Mouse (Mus musculus) naive thymus-derived CD4-positive, alpha-beta T cell, adult 2 months (primary cell): ENCODE data around the gene 1700025C18Rik.

Source experiments
- DNase-seq: peaks from one replicate; pipeline ENCODE4 v3.0.0-alpha.2; 2011; ENCODE audit warnings: low read depth

The 1700025C18Rik gene

GRCm38 (mm10) chr2:165090650-165091049 is at the start of gene 1700025C18Rik:
TSS of gene 1700025C18Rik (minus strand) at chr2:165090750.
- no peak for DNase-seq

GRCm38 (mm10) chr2:165136049-165136448 is 45.5 kb upstream of the 1700025C18Rik start:
- DNase-seq: no peak

- peak; percentile 17 for DNase-seq
Observed at GRCm38 (mm10) chr2:165133566-165133965, 43.0 kb upstream of the 1700025C18Rik start.

- DNase-seq: no peak
Observed at GRCm38 (mm10) chr2:165131428-165131827, 40.9 kb upstream of the 1700025C18Rik start.

DNA sequence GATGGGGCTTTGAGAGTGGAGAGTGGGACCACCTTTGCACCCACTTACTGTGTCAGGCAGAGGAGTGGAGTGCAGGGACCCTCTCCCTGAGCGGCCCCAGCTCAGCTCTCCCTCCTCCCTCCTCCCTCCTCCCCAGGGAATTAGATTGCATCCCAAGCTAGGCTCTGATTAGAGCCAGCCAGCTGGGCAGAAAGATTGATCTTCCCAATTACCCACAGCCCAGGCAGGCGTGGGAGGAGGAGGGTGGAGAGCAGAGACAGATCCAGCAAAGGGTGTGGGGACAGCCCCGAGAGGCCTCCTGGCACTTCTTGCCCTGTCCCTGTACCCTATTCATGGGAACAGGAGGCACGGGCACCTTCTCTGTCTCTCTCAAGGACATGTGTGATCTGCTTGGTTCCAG is 38.6 kb upstream of the 1700025C18Rik start:
- DNase-seq: no peak

DNA sequence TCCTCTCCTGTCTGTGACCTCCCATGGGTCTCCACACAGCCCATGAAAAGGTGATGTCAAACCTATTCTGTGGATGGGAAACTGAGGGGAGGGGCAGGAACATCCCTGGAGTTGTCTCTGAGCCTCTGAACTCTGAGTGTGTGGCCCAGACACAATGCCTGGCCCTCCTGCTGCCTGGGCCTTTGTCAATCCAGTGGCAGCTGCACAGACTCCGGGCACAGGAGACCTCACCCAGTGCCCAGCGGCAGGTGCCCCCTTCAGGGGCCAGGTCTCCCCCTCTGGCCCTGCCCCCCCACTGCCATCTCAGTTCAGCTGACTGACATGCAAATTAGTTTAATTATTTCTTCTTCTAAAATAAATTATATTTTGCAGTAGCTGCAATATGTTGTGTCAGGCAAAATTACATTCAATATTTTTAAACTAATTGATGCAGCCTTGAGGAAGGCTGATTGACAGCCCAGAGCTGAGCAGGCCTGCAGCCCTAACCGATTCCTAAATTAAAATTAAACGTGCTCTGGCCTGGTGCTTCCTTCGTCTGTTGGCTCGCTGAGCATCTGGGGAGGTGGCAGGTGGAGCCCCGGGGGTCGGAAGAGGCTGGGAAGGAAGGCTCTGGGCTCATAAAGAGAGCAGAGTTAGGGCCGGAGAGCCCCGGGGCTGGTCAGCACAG is 36.5 kb upstream of the 1700025C18Rik start:
- no peak for DNase-seq

DNA sequence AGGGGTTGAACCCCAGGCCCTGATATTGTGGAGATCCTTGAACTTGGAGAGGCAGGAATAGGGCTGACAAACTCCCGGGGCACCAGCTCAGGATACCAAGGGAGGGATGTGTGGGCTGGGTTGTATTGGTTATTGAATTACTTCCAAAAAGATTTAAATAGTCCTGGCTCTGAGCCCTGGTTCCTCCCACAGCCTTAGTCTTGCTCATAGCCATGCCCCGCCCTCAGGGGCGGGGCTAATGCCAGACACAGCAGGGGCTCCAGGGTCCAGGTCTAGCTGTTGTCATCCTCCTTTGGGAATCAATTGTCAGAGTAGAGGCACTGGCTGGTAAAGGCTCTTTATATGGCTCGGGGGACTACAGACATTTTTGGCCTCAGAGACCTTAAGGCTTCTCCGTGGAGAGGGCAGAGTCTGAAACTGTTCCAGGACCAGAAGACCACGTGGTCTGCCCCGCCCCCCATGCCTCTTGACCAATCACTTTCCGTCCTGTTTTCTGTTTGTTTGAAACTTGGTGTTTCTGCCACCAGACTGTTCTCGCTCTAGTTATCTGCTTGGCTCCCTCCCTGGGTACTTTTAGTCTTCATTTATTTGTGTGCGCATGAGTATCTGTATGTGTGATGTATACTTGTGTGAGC is 30.8 kb upstream of the 1700025C18Rik start:
- no peak for DNase-seq

DNA sequence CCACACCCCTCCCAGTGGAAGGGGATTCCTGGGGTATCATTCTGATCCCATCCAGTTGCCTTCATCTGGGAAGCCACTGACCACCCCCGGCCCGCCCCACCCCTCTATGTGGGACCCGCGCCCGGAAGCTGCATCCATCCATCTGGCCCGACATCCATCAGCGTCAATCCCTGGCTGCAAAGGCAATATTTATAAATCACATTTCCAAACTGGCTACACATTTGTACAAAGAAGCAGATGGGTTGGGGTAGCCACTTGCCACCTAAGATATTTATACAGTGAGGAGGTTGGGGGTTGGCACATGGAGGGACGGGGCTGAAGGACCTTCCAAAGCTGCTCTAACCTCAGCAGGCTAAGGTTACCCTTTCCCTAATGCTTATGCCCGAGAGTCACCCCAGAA is 30.2 kb upstream of the 1700025C18Rik start:
- DNase-seq: no peak

DNA sequence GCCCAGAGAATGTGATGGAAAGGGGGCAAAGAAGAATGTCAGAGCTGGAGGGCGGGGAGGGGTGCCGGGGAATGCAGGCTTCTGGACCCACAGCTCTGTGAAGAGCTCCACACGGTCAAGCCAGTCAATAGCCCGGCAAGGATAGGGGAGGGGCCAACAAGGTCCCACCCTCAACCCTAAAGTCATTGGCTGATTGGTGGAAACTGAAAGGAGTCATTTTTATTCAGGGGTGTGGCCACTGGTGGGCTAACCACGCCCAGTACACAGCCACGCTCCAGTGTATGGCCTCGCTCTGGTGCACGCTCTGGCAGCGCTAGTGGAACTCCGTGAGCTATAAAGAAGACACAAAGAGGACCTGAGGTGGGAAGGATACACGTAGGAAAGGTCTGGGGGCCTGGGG is 23.2 kb upstream of the 1700025C18Rik start:
- DNase-seq: no peak

DNA sequence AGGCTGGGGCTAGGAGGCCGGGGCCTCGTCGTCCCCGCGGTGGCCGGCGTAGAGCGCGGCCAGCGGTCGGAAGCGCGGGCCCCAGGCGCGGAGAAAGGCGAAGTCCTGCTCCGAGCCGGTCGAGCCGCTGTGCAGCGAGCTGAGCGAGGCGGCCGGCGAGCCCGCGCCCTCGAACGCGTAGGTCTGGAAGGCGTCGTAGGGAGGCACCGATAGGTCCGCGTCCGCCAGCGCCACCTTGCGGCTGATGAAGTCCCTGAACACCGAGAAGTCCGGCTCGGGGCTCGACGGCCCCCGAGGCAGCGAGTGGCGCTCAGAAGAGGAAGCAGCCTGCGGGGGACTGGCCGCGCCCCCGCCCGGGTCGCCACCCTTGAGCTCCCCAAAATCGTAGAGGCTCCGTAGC is 21.6 kb upstream of the 1700025C18Rik start:
- peak; percentile 84 for DNase-seq

GRCm38 (mm10) chr2:165106585-165106984 is 16.0 kb upstream of the 1700025C18Rik start:
- no peak for DNase-seq

DNA sequence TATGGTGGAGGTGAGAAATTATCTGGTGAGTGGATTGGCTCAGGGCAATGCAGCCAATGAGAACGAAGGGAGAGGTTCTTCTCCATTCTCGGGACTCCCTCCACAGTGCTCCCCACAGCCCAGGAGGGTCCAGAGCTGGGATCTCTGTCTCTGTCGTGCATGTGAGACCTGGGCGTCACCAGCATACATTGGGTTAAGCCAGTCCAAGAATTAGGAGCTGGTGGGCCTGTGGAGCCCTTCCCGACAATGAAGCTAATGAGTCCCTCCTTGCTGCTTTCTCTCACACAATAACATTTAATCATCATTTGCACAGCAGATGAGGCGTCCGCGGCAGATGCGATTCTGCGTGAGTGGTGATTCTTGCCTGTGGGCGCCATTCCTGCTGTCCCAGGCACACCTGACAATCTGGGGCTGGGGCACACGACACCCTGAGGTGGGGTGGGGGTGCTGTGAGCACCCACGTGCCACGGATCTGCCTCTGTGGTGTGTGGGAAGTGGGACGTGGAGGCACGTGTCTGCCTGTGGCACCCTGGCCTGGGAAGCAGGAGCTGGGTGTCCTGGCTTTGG is 15.0 kb upstream of the 1700025C18Rik start:
- DNase-seq: no peak

GRCm38 (mm10) chr2:165102920-165103319 is 12.4 kb upstream of the 1700025C18Rik start:
- no peak for DNase-seq

DNA sequence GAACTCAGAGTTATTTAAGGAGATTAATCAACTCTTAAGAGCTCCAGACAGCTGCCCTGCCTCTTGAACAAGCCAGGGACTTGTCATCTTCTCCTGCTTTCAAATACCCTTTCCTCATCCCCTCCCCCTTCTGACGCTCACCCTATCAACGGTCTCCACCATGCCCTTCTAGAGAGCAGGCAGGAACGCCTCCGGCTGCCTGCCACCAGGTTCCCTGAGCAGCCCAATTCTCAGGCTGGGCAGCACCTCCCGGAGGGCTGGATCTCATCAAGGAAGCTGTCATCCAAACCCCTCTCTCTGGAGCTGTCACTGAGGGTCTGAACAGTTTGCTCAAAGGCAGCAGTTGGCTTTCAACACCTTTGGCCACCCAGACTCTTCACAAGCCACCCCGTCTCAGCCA is 10.2 kb upstream of the 1700025C18Rik start:
- DNase-seq: no peak

- no peak for DNase-seq
Observed at GRCm38 (mm10) chr2:165098861-165099260, 8.3 kb upstream of the 1700025C18Rik start.

DNA sequence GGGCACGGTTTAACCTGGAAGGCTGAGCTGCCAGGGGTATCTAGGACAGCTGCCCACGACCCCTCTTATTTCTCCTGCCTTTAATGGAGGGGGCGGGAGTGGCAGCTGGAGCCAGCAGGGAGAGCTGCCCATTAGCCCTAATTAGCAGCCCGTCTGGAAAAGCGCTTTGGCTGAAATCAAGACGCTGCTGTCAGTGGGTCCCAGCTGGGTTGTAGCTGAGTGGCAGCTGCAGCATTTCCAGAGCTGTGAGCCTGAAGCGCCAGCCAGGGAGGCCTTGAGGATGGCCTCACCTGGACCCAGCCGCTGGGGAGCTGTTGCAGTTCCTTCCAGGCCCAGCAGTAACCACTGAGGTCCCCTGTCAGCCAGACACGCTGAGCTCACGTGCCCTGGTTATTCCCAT is 5.8 kb upstream of the 1700025C18Rik start:
- DNase-seq: no peak

- DNase-seq: no peak
Observed at GRCm38 (mm10) chr2:165092393-165092792, 1.8 kb upstream of the 1700025C18Rik start.

- DNase-seq: no peak
Observed at GRCm38 (mm10) chr2:165091433-165091965, 949 bp upstream of the 1700025C18Rik start.

DNA sequence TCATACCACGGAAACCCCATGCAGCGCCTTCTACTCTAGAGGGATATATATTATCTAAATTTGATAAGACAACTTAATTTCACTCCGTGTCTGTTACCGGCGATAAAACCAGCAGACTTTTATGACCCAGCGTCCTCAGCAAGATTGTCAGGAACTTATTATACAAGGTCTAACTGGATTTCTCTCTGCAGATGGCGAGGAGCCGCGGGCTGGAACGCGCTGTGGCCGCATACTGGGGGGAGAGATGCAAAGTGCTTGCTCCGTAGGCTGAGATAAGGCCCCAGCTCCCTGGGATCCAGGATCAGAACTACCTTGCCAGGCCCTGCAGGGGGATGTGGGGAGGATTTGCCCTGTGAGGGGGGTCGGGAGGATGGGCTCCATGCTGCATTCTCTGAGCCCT is 1.1 kb downstream of the 1700025C18Rik start:
- DNase-seq: no peak

DNA sequence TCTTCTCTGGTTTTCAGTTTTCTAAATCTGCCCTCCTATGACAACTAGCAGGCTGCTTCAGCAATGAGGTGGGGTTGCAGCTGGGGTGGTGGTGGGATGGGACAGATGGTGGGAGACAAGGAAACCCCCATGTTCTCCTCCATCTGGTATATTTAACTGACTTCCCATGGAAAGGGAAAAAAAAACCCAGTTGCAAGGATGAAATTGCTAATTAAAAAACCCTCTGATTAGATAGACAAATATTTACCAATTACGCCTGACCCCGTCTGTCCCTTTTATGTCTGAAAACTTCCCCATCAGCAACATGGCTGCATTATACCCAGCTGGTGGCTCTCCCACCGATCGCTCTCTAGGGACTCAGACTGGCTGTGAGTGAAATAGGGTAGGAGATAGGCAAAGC is 3.9 kb downstream of the 1700025C18Rik start:
- no peak for DNase-seq

- DNase-seq: no peak
Observed at GRCm38 (mm10) chr2:165081257-165081656, 9.3 kb downstream of the 1700025C18Rik start.

- no peak for DNase-seq
Observed at GRCm38 (mm10) chr2:165080657-165081056, 9.9 kb downstream of the 1700025C18Rik start.

- DNase-seq: no peak
Observed at GRCm38 (mm10) chr2:165078605-165079004, 11.9 kb downstream of the 1700025C18Rik start.
